Mouse (Mus musculus) 416B (cell line): ENCODE data around the gene Tmem183a.

Experiments
- DNase-seq: peaks from one replicate; pipeline ENCODE4 v3.0.0; 2011; ENCODE audit warnings: low read depth

Gene Tmem183a

GRCm38 (mm10) chr1:134320691-134321301 lies 41.0 kb downstream of the Tmem183a start:
- DNase-seq: no peak

- DNase-seq: no peak
These were observed 43.5 kb downstream of the Tmem183a start for GRCm38 (mm10) chr1:134318261-134318660.

GRCm38 (mm10) chr1:134316361-134316760 lies 45.4 kb downstream of the Tmem183a start:
- no peak for DNase-seq

GRCm38 (mm10) chr1:134315181-134315580 lies 46.6 kb downstream of the Tmem183a start:
- DNase-seq: no peak

- no peak for DNase-seq
These were observed 50.0 kb downstream of the Tmem183a start for GRCm38 (mm10) chr1:134311760-134312159.

GRCm38 (mm10) chr1:134310729-134311128 lies 51.0 kb downstream of the Tmem183a start:
- no peak for DNase-seq

- no peak for DNase-seq
These were observed 51.5 kb downstream of the Tmem183a start for GRCm38 (mm10) chr1:134310291-134310690.

- DNase-seq: no peak
These were observed 54.4 kb downstream of the Tmem183a start for GRCm38 (mm10) chr1:134307409-134307808.

GRCm38 (mm10) chr1:134304940-134305339 lies 56.8 kb downstream of the Tmem183a start:
- no peak for DNase-seq

GRCm38 (mm10) chr1:134302568-134303238 lies 59.1 kb downstream of the Tmem183a start:
- DNase-seq: peak; percentile 88

GRCm38 (mm10) chr1:134298636-134299411 lies 63.0 kb downstream of the Tmem183a start:
- no peak for DNase-seq

- no peak for DNase-seq
These were observed 64.5 kb downstream of the Tmem183a start for GRCm38 (mm10) chr1:134297265-134297664.
